Comparison of ENCODE assay signal across 11 mouse cellular contexts in the genomic region with DNA sequence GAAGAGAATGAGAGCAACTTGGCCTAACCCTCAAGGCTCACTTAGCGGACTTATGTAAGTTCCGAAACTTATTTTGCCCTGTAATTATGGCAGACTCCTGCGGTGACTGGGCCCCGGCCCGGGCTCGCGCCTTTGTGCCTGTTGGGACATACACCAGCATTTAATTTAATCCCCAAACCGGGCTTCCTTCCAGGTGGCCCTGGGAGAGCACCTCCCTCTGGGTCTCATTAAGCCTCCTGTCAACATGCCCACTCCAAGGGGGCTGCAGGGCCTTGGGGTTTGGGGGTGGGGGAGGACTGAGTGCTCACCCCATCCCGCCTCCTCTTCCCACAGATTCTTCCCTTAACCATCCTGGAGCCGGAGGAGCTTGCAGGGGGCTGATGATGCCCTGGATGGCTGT. TPM values are rescaled to one million over a fixed set of nuclear protein-coding genes. Genes with fewer than 3 reads are reported as not detected.
DNase-seq lines count a peak whose midpoint lies in the region; ATAC-seq lines count a peak whose summit lies in the region.
"Had no signal": no experiment of that assay in that cellular context is flagged by ENCODE, and none has a peak within 500 bp of the region (broad histone marks: within the 10 kb centered on the region; RNA-seq: fewer than 3 reads in every experiment).

No protein-coding gene starts in this region.

- peak; percentile 49 to 61 for DNase-seq in cerebellum, postnatal 10 days
- DNase-seq in cerebellum, adult 18-20 months, result no peak
- DNase-seq in layer of hippocampus, adult 11-12 months (ENCODE audit: low spot score), result peak; percentile 43
- DNase-seq in layer of hippocampus, adult 9-10 months (ENCODE audit: low spot score), result no peak
- DNase-seq in fibroblast of lung, adult 2 months (ENCODE audit: low read depth), result peak; percentile 47
- no peak for DNase-seq in spleen, adult 18-20 months
- no peak for DNase-seq in heart, postnatal 4 days
- DNase-seq: heart, postnatal 14 days had no signal

- peaks cover 8% of the 10 kb centered on the region for H3K4me1 ChIP-seq in limb, embryonic 12.5 days (replicated peaks)
- H3K4me1 ChIP-seq: stomach, embryonic 15.5 days had no signal

- no peak overlapping the region for H3K4me3 ChIP-seq in limb, embryonic 12.5 days (replicated peaks)
- H3K4me3 ChIP-seq: midbrain, embryonic 12.5 days; stomach, embryonic 15.5 days had no signal

- H3K36me3 ChIP-seq in limb, embryonic 12.5 days, result no peaks in the 10 kb centered on the region
- H3K36me3 ChIP-seq: midbrain, embryonic 12.5 days; stomach, embryonic 15.5 days had no signal

- no peak overlapping the region for H3K4me2 ChIP-seq in limb, embryonic 12.5 days
- H3K4me2 ChIP-seq: midbrain, embryonic 12.5 days; stomach, embryonic 15.5 days had no signal

- no peaks in the 10 kb centered on the region for H3K27me3 ChIP-seq in limb, embryonic 12.5 days
- H3K27me3 ChIP-seq: midbrain, embryonic 12.5 days; stomach, embryonic 15.5 days had no signal

- 0 out of 2 replicates have a peak, but pooled peaks have one; percentile 22 for ATAC-seq in limb, embryonic 12.5 days (ENCODE audit: insufficient number of reproducible peaks, insufficient read depth, low FRiP score, low TSS enrichment, low read depth)

- WGBS in limb, embryonic 12.5 days, result 46% methylated on average over 10 of the region's 10 CpGs

- H3K9me3 ChIP-seq in limb, embryonic 12.5 days, result no peaks in the 10 kb centered on the region
- H3K9me3 ChIP-seq: midbrain, embryonic 12.5 days; stomach, embryonic 15.5 days had no signal

- H3K9ac ChIP-seq in limb, embryonic 12.5 days (replicated peaks), result no peak overlapping the region
- H3K9ac ChIP-seq: midbrain, embryonic 12.5 days; stomach, embryonic 15.5 days had no signal

- 0 out of 2 replicates have a peak overlapping the region, but pooled peaks have one; percentile 41 for H3K27ac ChIP-seq in limb, embryonic 12.5 days
- H3K27ac ChIP-seq: midbrain, embryonic 12.5 days; stomach, embryonic 15.5 days had no signal

RNA-seq across cellular contexts. Expression of a gene that starts 37.8 kb away (rescaled TPM):
- polyA plus RNA-seq in limb, embryonic 12.5 days (2016; fragmentation: Nextera tagmentation; extraction: Ambion mirVana), result 45.4 and 47.1 TPM in 2 replicates
- total RNA-seq in heart, postnatal 4 days (2021), result 100 to 1,000 TPM; 142 to 158 TPM

Comparison
In these comparisons a context has a peak if more than half of its experiments do, and no peak if none do; other contexts are left out.
1. DNase-seq: peak in cerebellum, postnatal 10 days (2 of 2), layer of hippocampus, adult 11-12 months (single experiment) and fibroblast of lung, adult 2 months (single experiment); none in cerebellum, adult 18-20 months (0 of 2), layer of hippocampus, adult 9-10 months (single experiment), spleen, adult 18-20 months (0 of 2) and heart, postnatal 4 days (single experiment).